Mouse (Mus musculus): ENCODE results near the gene Acap1.
"Not testable (repeated sequence)": the region's sequence is repeated elsewhere in the genome, so short reads cannot be mapped to it uniquely, and the experiment has no call there.

DNA sequence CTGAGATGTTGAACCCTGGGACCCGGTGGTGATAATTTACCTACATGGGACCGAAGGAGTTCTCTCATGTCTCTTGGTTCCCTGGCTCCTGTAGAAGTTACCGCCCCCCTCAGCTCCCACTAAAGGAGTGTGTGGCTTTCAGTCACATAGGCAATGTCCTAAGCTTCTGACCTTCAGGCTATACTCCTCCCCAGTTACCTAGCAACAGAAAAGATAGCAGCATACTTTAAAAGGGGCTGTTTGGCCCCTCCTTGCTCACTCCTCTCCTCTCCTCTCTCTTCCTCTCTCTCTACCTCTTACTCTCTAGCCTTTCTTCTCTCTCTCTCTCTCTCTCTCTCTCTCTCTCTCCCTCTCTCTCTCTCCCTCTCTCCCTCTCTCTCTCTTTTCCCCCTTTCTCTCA is 31.6 kb downstream of the Acap1 start:
- TF ChIP-seq CTCF (IDR thresholded peaks at IDR 0.05; ENCODE audit: control insufficient read depth, insufficient read depth, low read length); POLR2A (IDR thresholded peaks at IDR 0.05; ENCODE audit: borderline replicate concordance, control insufficient read depth, low read depth, low read length): not testable (repeated sequence)

All from bone marrow, adult 2 months (tissue).